Mouse (Mus musculus): ENCODE measurements around the gene Gm21976. TPM values are rescaled to one million over a fixed set of nuclear protein-coding genes. Genes with fewer than 3 reads are reported as not detected.

Gm21976 gene
- not detected in 2 replicates for total RNA-seq (2017)

DNA sequence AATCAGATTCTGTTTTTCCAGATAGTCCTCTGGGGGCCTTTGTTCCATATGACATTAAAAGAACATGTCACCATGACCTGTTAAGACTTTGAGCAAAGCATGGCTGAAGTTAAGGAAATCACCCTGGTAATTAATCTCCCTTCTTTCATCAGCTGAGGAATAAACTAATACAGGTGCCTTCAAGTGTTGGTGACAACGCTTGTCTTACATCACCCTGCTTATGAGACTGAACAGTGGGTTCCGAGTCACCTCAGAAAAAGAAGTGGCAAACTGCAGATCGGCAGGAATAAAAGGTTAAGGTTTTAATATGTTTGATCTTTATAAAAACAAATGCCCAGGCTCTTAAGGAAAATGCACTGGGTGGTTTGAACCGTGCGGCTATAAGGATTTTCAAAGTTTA, at the start of gene Gm21976:
Gene Gm21976, plus strand, starts transcription at position 202 of the 400 bp plus-strand sequence.
- ATAC-seq (ENCODE audit: extremely low read depth, insufficient number of reproducible peaks, low FRiP score, poor library complexity, severe bottlenecking) = no peak

DNA sequence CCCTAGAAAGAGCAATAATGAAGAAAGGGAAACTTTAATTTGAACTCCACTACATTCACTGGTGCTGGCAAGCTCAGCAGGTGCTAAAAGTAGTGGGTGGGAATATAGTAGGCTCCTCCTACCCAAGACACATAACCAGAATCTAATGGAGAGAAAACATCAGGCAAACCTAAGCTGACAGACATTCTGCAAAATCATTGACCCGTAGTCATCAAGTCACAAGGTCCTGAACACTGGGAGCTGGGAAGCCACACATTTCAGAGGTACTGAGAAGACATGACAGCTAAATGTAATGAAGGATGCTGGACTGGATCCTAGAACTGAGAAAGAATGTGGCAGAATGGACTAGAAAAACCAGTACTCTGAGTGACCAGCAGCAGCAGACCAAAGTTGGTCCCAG, 49.2 kb upstream of the Gm21976 start:
- no peak for ATAC-seq (ENCODE audit: extremely low read depth, insufficient number of reproducible peaks, low FRiP score, poor library complexity, severe bottlenecking)

DNA sequence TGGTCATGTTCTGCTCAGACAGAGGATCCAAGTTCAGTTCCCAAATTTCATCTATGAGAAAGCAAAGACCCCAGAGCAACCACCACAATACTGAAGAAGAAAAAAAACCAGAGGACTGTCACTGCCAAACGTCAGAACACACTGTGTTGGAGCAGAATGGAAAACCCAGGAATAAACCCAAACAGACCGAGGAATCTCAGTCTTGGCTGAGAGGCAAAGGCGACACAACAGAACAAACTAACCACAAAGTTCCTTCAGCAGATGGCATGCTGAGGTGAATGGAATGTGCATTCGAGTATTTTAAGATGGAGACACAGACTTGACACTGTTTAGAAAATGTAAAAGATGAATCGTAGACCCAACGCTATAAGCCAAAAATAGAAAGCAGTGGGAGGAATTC, 44.2 kb upstream of the Gm21976 start:
- no peak for ATAC-seq (ENCODE audit: extremely low read depth, insufficient number of reproducible peaks, low FRiP score, poor library complexity, severe bottlenecking)

DNA sequence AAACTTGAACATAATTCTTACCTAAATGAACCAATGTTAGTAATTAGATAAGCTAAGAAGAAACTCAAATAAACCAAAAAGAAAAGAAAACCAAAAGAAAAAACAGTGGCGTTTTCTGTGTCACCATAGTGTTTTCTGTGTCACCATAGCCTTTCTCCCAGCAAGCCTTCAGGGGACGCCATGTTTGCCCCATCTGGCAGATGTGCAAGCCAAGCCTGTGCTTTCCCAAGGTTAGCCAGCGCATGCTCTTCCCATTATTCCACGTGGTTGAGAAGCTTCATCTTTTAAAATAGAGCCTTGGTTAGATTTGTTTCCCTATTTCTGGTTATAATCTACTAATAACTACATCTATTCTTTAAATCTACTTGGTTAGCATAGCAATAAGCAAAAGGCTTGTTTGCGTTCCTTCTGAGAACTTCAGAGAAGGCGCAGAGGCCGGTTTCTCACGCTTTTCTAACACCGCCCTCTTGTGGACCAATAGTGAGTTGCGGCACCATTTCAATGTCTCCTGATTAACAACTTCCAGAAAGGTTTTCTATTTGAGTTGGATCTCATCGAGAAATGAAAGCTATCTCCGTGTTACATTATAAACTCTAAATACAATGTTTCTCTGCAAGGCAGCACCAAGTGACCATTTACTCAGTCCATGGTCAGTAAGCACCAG, 39.6 kb upstream of the Gm21976 start:
- ATAC-seq (ENCODE audit: extremely low read depth, insufficient number of reproducible peaks, low FRiP score, poor library complexity, severe bottlenecking) = no peak

DNA sequence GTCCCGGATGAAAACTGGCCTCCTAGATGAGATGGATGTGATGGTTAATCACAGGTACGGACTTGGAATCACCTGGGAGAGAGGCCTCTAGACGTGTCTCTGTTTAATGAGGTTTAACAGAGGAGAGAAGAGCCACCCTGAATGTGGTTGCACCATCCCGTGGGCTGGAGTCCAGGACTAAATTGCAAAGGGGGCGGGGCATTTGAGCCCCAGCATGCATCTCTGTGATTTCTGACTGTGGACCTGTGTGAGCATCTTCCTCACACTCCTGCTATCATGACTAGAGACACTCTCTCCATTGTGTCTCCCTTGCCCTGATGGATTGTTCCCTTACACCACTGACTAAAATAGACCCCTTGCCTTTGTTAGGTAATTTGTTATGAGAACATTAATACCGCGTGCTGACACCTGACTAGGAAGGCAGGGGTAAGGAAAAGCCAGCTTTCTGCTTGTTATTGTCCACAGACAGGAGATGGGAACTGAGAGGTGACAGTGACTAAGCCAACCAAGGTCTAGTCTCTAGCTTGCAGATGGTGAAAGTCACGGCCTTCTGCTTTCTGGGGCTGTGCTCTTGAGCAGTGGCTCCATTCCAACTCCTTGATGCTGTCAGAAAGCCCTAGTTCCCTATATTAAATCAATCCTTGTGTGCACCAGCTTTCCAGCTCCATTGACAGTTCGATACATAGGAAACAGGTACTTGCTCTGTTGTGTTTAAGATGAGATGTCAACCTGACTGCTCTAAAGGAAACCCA, 38.0 kb upstream of the Gm21976 start:
- ATAC-seq (ENCODE audit: extremely low read depth, insufficient number of reproducible peaks, low FRiP score, poor library complexity, severe bottlenecking) = no peak

DNA sequence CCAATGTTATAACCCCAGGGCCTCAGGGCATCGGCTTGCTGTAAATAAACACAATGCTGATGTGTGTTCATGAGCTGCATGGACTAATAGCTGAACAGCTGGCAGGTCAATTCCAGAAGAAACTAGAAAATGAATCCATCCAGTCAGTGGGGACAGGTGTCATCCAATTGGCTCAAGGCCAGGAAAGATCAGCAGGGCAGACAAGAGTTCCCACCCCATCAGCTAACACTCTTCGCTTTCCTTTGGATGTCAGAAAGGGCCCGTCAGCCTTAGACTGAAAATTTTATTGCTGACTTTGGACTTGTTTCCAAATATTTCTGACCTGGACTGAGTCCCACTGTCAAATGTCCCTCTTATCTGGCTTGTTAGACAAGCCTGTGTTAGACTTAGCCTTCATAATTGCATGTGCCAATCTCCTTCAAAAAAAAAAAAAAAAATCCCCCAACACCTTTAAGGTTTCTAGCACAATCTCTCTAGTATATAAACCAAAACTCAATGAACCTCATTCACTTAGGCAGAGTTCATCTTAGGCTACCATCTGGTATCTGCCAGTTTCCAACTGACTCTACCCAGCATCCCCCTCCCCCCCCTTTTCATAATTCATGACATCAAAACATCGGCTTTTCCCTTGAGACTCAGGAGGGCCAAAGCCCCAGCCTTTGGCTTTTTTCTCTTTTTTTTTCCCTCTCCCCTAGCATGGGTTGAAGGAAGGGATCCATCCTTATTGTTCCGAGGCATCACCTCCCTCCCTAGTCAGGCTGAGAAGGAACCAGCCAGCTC, 34.9 kb upstream of the Gm21976 start:
- ATAC-seq (ENCODE audit: extremely low read depth, insufficient number of reproducible peaks, low FRiP score, poor library complexity, severe bottlenecking) = no peak

DNA sequence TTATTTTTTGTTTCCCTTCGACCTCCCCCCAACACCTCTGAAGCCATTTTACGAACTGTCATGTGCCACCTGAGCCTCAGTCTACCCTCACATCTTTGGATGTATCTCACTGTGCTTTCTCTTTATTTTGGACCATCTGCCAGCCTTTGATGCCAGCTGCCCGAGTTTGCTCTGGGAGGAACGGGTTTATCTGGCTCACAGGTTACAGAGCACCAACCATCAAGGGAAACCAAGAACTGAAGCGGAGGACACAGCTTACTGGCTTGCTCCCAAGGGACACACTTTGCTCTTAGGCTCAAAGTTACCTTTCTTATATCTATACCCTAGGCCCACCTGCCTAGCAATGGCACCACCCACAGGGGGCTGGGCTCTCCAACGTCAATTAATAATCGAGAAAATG, 34.3 kb upstream of the Gm21976 start:
- ATAC-seq (ENCODE audit: extremely low read depth, insufficient number of reproducible peaks, low FRiP score, poor library complexity, severe bottlenecking) = no peak

DNA sequence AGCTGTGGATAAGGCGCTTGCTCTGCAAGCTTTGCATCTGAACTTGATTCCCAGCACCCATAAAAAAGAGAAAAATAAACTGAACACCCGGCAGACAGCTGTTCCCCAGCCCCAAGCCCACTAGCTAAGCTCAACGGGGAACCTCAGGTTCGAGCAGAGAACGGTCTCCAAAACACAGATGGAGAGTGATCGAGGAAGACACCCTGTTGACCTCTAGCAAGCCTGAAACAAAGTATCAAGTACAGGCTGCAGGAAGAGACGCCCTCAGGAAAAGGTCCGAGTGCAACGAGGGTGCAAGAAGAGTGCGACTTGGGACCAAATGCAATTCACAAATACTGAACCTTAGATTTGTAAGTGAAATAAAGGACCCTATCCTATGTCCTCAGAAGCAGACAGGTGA, 30.1 kb upstream of the Gm21976 start:
- ATAC-seq (ENCODE audit: extremely low read depth, insufficient number of reproducible peaks, low FRiP score, poor library complexity, severe bottlenecking) = no peak

DNA sequence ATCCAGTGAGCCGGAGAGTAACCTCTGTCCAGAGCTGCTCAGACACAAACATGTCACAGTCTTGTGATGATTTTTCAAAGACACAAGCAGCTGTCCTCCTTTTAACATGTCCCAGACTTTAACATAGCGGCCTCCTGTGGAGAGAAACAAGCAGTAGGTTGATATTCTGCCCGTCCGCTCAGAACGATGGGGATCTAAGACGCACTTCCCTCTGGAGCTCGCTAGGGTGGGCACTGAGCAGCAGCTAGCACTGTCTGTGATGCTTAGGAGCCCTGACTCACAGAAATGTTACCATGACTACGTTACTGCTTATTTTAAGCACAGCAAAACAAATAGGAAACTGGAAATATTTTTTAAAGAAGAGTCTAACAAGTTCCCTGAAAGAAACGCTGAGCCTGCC, 24.8 kb upstream of the Gm21976 start:
- ATAC-seq (ENCODE audit: extremely low read depth, insufficient number of reproducible peaks, low FRiP score, poor library complexity, severe bottlenecking) = no peak

DNA sequence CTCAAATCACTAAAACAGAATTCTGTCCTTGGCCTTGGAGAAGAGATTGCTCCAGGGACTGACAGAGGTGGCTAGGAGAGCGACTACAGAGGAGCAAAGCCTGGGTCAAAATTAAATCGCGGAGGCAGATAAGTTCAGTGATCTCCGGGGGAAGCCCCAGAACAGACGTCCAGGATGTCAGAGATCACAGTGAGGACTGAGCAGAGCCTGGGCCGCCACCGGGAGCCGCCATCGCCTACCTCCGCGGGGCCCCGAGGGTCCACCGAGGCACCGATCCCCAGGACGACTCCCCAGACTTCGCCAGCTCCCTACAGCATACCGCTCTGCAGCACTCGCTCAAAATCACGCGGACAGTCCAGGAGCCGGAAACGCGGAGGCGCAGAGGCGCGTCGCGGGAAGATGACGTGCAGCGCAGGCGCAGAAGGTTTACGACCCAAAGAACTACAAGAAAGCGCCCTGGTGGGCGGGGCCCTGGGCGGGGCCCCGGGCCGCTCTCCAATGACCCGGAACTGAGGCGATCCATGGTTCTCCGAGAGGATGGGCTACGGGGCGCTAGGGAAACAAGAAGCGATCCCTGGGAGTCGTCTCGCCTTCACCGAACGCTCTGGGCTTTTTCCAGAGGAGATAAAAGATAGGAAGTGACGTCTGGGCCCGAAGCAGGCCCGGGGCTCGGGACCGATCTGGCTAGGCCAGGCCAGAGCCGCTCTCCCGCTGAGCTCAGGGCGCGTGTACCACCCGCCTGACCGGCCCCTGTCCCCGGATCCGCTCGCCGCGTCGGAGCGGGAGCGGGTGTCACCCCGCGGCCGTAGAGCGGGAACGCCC, 16.8 kb upstream of the Gm21976 start, which contains the start of the genes Utp15 and Ankra2:
Gene Utp15, minus strand, starts transcription at position 406 of the 822 bp plus-strand sequence.
Gene Ankra2, plus strand, starts transcription at position 439 of the 822 bp plus-strand sequence.
- ATAC-seq (ENCODE audit: extremely low read depth, insufficient number of reproducible peaks, low FRiP score, poor library complexity, severe bottlenecking) = peak; percentile 96

DNA sequence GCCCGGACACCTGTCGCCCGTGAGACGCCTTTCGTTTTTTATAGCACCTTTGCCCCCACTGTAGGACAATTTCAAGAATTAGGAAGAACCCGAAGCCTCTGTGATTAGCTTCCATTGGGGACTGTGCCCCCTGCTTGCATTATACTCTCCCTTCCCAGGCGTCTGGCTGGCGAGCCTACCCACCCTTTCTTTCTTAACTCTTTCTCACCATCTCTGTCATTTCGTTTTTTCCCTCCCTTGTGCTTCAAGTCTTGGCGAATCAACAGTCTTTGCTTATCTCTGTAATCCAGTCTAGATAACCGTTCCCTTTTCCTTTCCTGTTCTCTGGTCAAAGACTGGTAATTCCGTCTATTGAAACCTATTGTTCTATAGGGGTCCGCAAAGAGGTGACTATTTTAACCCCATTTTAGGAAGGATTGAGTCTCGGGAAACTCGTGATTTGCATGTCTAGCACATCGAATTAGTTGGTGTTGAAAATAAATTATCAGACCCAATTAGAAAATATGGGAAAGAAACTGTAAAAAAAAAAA, 16.2 kb upstream of the Gm21976 start:
- ATAC-seq (ENCODE audit: extremely low read depth, insufficient number of reproducible peaks, low FRiP score, poor library complexity, severe bottlenecking) = no peak

DNA sequence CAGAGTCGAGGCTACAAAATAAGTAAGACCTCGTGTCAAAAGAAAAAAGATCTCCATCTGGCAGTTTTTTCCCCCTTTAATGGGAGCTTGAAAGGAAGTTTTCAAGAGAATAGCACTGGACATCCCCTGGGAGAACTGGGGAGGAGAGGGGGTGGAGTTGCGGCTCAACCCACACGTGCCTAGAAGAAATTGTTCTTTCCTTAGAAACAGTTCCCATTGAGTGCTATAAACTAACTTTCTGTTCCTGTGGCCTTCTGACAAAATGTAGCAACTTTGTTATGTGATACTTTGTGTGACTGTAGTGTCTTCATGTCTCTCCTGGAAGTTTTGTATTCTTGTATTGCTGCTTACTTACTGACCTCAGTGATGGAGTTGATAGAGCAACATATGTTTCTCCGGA, 15.6 kb upstream of the Gm21976 start:
- ATAC-seq (ENCODE audit: extremely low read depth, insufficient number of reproducible peaks, low FRiP score, poor library complexity, severe bottlenecking) = no peak

DNA sequence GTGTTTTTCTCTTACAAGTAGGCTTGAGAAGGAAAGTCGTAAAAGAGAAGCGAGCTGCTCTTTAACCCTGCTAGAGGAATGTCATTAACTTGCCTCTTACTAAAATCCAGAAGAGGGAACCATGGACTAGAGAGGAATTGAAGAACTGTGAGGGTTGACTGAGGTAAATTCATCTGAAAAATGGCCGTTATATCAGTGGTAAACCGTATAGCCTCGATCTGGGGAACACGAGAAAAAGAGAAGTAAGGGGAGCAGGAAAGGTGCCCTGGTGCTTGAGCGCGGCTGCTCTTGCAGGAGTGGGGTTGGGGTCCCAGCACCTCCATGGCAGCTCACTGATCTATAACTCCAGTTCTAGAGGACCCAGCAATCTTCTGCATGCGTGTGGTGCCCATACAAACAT, 5.7 kb upstream of the Gm21976 start:
- ATAC-seq (ENCODE audit: extremely low read depth, insufficient number of reproducible peaks, low FRiP score, poor library complexity, severe bottlenecking) = no peak

DNA sequence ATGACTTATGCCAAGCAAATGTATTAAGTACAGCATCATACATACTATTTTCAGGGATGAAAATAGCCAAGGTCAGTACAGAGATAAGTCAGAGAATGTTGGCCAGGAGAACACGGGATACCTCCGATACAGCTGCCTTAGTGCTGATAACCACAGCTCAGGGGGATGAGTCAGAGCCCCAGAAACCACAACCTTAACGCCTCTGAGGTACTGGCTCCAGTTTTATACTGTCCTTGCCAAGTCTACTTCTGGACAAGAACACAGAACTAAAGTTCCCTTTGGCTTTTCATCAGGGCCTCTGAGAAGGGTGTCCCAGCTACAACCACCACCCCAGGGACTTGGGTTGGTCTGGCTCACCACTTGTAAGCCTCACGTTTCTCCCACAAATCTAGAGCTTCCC, 4.0 kb upstream of the Gm21976 start:
- ATAC-seq (ENCODE audit: extremely low read depth, insufficient number of reproducible peaks, low FRiP score, poor library complexity, severe bottlenecking) = no peak

DNA sequence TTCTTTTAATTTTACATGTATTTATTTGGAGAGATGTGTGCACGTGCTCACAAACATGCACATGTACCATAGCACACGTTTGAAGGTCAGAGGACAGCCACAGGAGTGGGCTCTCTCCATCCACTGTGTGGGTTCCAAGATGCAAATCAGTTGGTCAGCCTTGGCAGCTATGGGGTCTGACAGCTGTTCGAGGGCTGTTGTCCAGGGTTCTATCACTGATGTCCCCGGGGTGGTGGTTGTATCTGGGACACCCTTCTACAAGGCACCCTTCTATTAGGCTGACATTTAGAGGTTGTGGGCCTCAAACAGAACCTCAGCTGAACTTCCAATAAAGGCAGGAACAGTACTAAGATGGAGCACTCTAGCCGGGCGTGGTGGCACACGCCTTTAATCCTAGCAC, 3.4 kb upstream of the Gm21976 start:
- no peak for ATAC-seq (ENCODE audit: extremely low read depth, insufficient number of reproducible peaks, low FRiP score, poor library complexity, severe bottlenecking)

DNA sequence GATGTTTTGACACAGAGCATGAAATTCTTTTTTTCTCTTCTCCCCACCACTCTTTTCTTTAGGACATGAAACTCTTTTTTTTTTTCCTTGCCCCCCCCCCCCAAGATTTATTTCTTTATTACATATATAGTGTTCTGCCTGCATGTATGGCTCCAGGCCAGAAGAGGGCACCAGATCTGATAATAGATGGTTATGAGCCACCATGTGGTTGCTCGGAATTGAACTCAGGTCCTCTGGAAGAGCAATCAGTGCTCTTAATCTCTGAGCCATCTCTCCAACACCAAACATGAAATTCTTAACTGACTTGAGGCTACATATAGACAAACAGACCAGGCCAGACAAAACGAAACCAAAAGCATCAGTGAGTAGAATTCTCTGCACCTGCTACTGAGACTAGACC, 2.2 kb upstream of the Gm21976 start:
- ATAC-seq (ENCODE audit: extremely low read depth, insufficient number of reproducible peaks, low FRiP score, poor library complexity, severe bottlenecking) = no peak

DNA sequence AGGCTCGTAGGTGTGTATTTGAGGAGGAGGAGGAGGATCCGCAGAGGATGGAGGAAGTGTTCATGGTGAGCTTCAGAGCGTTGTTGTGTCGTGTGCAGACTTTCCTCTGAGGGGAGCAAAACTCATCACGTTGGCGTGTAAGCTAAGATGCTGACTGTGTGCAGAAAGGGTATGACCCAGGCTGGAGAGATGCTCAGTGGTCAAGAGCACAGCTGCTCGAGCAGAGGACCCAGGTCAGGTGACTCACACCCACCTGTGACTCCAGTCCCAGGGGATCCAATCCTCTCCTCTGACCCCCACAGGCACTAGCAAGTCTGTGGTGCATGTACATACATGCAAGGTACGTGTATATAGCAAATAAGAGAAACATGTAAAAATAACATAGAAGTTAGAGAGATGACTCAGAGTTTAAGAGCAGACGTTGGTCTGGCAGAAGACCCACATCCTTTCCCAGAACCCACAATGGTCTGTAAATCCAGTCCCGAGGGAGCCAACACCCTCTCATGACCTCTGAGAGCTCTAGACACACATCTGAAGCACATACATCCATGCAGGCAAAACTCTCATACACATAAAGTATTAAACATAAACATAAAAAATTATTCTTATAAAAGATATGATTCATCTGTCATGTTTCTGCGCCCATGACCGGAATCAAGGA, 1.4 kb downstream of the Gm21976 start:
- no peak for ATAC-seq (ENCODE audit: extremely low read depth, insufficient number of reproducible peaks, low FRiP score, poor library complexity, severe bottlenecking)

DNA sequence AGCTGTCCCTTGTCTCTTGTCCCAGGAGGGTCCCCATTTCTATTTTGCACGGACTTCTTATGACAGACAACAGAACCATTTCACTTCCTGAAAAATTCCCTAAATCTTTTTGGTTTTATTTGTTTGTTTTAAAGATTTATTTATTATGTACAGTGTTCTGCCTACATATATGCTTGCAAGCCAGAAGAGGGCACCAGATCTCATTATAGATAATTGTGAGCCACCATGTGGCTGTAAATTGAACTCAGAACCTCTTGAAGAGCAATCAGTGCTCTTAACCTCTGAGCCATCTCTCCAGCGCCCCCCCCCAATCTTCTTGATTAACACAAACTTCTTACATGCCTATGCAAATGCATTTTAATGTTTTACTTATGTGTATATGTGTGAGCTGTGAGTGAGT, 11.0 kb downstream of the Gm21976 start:
- no peak for ATAC-seq (ENCODE audit: extremely low read depth, insufficient number of reproducible peaks, low FRiP score, poor library complexity, severe bottlenecking)

All from neutrophil, adult 5-6 weeks (primary cell).